Mouse (Mus musculus): ENCODE measurements around the gene Fam78a.
A peak's percentile ranks its signal among the peaks of the same experiment; 100 is the strongest.

Fam78a gene

DNA sequence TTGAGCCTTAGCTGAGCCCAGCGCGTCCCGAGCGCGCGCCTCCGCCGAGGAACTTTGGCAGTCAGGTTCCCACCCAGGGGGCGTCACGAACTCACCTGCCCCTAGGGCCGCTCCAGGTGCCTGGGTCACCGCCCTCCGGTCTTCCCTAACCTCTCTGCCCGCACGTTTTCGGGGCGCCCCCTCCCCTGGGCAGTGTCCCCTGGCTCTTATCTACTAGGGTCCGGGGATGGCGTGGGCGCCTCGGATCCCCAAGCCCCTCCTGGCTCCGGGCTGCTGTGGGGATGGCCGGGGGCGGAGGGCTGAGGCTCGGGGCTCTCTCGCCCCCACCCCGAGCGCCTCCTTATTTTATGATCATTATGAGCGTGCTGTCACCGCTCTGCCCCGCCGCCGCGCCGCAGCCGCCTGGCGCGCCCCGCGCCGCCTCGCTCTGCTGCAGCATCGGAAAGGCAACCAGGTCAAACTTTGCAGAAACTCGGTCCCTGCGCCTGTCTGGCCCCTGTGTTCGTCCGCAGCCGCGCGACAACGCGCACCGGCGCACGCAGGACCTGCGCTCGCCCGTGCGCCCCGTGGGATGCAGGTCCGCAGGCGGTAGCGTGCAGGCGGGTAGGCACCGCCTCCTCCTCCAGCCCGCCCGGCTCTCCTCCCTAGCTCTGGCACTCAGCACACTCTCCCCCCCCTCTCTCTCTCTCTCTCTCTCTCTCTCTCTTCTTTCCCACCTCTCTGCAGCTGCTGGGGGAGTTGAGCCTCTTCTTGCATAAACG, at the start of gene Fam78a:
Fam78a (minus strand) TSS at position 747 of the 761 bp plus-strand sequence.
- DNase-seq: peak in 1 of 2 experiments; percentile 50

DNA sequence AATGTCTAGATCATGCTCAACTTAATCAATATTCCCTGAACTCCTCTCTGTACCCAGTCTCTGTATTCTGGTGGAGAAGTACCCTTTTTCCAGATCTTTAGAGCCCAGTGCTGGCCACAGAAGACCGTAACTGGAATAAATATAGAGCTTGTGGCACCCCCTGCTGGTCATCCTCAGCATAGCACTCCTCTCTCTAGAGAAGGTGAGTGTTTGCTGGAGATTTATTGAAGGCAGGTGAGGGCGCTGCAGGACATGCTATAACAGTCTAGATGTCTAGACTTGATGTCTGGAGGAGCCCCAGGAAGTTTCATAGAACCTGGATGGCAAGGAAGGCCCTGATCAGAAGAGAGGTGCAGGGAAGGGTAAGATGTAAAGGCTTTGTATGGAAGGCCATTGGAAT, 49.4 kb upstream of the Fam78a start:
- DNase-seq: peak; percentile 76 to 88

DNA sequence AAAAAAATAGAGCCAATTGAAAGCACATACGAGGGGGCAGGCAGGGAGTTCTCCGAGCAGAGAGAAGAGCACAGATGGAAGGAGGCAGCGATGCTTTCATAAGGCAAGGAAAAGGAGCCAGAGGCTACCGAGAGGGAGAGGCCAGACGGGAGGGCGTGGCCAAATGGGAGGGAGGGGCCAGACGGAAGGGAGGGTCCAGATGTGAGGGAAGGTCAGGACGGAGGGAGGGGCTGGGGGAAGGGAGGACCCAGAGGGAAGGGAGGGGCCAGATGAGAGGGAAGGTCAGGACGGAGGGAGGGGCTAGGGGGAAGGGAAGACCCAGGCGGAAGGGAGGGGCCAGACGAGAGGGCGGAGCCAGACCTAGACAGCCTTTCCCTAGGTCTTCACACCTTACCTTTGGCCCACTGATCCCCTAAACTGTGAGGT, 47.9 kb upstream of the Fam78a start:
- peak; percentile 73 to 78 for DNase-seq

DNA sequence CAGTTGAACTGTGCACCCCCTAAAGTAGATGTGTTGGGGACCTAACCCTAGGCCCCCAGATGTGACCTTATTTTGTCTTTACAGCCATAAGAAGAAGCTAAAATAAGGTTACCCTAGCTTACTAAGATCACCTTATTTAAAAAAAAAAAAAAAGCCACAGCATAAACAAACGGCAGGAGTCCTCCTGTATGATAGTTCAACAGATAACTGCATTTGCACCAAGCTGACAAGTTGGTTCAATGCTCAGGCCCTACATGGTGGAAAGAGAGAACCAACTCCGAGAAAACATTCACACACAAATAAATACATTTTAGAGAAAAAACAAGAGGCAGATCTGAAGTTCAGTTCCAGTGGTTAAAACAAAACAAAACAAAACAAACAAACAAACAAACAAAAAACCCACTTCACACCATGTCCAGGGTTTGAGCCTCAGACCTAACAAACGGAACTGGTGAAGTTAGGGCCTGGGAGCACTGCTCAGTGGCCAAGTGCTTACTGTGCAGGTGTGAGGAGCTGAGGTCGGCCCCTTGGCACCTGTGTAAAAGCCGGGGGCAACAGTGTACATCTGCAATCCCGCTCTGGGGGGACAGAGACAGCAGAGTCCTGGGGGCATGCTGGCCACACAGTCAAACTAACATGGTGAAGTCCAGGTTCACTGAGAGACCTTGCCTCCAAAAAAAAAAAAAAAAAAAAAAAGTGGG, 47.4 kb upstream of the Fam78a start:
- DNase-seq: no peak

DNA sequence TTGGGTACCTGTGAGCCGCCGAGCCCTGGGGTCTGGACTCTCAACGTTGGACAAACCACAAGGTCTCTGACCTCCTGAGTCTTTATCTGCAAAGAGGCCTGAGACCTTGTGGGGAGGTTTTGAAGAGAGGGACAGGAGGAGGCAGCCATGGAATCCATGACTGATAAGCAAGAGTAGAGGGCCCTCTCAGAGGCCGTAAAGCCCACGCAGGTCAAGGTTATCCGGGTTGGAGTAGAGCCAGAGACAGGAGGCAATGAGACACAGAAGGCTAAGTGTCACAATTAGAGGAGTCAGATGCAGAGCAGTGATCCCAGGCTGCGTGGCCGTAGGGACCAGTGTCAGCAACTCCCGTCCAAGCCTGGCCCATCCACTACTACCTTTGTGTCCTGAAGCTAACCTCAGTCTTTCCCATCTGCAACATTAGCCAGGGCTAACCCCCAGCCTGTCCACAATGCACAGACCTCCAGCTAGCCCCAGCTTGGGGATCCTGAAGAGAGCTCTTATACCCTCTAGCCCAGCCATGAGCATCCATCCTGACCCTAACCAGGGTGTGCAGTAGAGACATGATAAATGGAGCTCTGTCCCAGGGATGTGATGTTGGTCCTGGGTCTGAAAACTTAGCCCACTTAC, 46.7 kb upstream of the Fam78a start:
- no peak for DNase-seq

DNA sequence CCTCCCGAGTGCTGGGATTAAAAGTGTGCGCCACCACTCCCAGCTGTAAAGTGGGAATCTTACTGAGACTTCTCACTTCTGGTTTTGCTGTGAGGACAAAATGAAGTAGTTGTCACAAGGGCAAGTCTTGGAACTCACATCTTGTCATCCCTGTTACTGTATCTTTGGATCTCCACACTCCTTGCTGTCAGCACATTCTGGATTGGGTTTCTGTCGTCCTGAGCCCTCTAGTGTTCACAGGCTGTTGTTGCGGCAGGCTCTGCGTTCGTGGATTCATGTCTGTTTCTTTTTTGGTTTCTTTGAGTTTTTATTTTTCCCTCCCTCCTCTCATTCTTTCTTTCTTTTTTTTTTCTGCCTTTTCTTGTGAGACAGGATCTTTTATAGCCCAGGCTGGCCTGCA, 45.8 kb upstream of the Fam78a start:
- DNase-seq: peak; percentile 46 to 69

DNA sequence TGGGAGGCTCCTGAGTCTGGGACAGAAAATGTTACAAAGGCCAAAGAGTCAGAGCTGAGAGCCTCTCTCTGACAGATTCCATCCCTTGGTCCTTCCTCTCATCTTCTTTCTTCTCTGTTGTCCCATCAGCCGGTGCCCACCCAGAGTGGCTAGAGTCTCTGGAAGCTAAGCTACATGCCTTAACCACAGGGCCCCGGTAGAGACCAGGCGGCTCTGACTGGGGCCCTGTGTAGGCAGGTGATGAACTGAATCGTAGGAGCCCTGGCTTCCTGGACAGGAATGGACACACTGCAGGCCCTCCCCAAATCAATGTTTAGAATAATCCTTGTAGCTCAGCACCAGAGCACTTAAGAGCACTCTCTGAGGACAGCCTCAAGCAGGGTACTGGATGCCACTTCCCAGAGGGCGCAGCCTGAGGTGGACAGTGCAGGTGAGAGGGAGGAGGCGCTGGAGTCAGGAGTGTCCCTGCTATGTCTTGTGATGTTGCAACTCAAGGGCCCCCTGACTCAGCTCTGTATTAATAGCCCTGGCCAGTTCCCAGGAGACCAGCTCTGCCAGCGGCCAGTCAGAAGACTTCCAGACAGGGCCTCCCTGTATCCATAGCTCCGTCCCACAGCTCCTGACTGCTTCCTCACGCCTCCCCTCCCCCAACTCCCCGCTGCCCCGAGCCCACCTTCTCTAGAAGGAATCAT, 44.9 kb upstream of the Fam78a start:
- DNase-seq: no peak

DNA sequence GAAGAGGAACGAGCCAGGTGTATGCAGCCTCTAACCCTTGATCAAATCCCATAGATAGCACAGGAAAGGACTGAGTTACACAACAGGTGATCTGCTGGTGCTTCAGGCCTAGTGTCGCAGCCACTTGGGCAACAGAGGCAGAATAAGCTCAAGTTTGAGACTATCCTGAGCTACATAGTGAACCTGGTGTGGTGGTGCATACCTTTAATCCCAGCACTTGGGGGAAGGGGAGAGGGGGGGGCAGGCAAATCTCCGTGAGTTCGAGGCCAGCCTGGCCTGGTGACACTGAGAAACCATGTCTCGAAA, 43.8 kb upstream of the Fam78a start:
- DNase-seq: no peak

DNA sequence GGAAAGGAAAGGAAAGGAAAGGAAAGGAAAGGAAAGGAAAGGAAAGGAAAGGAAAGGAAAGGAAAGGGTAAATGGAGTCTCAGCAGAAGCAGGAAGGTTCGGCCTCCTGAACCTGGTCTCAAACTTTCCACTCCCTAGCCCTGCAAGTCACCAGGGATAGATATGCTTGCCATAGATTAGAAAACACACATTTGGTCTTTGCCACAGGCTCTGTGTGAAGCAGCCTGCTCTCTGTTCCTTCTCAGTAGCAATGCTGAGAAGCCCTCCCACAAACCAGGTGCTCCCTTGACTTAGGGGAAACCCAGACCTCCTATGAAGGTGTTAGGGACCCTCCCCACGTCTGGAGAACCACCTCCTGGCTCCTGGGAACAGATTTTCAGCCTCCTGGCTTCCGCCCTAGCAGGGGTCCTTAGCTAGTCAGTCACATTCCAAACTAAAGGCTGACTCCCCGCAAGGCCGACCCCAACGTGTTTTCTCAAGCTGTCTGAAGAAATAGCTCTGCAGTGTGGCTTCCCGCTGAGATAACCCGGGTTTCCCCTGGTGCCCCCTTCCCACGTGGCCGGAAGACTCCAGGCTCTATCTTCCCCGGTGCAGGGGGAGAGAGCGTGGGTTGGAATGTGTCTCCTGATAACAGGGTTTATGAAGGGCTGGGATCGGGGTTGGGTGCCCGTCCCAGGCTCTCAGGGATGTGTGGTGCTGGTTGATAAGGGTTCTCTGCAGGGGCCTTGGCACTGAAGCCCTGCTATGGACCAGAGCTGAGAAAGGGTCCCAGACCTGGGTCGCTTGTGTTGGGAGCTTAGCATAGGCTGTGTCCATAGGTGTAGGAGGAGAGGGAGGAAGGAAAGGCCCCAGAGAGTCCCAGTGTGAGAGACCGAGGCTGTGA, 43.2 kb upstream of the Fam78a start:
- DNase-seq: no peak

DNA sequence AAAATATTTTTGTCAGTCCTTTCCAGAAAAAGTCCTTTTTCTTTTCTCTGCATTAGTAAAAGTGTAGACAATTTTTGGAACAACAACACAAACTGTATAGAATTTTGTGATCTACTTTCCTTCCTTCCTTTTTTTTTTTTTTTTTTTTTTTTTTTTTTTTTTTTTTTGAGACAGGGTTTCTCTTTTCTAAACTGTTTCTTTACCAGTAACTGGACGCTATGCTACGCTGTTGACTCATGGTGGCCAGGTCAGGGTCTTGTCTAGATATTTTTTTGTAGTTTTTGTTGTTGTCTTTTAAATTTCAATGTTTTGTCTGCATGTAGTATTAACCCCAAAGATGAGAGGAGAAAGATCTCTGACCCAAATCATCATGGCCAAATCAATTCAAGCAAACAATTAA, 37.1 kb upstream of the Fam78a start:
- no peak for DNase-seq

DNA sequence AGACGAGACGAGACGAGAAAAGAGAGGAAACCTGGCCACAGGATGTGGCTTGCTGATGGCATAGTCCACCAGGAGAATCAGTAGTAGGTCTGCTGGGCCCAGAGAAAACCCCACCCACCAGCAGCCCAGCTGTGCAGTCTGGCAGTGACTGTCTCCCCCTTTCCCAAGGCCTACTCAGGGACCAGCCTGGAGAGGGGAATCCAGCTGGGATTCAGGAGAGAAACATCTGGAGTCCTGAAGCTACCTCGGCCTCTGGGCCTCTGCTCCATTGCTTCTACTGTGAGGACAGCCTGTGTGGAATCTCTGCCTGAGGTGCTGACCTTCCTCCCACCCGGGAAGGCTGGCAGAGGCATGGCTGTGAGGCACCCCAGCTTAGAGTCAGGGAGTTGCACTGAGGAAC, 36.5 kb upstream of the Fam78a start:
- no peak for DNase-seq

DNA sequence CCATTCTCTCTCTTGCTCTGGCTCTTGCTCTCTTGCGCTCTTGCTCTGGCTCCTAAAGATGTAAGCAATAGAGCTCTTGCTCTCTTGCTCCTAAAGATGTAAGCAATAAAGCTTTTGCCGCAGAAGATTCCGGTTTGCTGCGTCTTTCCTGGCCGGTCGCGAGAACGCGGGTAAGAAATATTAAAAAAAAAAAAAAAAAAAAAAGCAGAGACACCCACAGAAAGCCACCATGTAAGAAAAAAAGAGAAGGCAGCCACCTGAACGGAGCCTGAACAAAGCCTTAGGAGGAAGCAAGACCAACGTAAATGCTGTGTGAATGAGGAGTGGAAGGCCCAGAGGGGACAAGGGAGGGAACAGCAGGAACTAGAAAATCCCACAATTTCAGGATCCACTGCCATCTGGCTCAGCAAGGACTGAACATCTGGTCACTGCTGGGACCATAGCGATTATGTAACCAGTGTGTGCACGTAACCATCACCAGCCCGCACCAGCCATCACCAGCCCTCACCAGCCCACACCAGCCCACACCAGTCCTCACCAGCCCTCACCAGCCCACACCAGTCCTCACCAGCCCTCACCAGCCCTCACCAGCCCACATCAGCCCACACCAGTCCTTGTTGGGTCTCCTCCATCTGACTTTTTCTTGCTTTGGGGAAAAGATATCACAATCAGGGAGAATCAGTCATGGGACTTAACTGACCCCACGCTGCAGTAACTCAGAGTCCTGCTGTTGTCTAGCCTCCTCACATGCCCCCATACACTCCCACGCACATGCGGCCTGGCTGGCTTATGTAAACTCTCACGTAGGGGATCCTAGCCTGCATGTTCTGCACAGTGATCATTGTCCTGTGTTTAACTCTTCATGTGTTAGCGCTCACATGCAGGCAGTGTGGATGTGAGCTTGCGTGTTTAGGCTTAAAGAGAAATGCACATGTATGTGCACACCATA, 35.4 kb upstream of the Fam78a start:
- DNase-seq: no peak

DNA sequence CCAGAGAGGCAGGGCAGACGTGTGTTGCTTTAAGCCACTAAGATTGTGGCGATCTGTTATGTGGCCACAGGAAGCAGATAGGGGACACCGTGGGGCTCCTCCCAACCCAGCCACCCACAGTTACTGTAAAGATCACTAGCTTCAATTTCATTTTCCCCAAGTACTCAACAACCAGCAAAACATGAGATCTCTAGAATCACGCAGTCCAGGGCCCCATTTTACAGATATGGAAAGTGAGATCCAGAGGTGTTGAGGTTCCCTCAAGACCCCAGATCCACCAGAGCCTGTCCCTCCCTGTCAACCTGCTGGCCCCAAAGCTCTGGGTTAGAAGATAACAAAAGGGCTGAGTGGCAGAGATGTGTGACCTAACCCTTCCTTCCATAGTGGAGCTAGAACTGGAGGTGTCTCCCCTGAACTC, 31.2 kb upstream of the Fam78a start:
- DNase-seq: no peak

DNA sequence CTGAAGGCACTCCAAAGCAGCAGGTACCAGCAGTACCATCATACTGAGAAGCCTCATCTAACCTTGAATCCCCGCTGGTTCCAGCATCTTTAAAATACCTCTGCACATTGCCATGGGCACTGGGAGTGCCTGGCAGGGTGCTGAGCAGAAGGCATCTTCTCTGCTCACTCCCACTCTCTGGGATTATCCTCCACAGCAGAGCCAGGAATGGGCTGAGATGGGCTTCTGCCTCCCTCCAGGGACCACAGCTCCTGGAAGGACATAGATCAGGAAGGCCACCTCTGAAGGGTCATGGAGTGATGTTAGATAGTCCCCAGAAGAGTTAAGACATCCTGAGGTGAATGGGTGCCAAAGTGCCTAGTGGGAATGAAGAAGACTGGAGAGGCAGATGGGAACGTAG, 27.9 kb upstream of the Fam78a start:
- DNase-seq: no peak

DNA sequence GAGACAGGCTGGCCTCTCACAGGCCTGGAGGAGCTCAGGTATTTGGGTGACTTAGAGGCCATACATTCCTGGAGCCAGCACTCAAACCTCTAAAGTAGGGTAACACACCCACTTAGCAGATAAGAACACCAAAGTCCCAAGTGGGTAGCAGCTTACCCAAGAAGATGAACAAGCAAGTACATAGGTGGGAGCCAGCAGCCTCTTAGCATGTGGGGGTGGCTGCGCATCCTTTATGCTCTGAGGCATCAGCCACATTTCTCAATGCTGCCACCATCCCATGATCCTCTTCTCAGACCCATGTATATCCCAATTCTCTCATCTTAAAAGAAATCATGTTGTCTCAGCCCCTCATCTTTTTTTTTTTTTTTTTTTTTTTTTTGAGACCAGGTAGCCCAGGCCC, 26.6 kb upstream of the Fam78a start:
- DNase-seq: no peak

DNA sequence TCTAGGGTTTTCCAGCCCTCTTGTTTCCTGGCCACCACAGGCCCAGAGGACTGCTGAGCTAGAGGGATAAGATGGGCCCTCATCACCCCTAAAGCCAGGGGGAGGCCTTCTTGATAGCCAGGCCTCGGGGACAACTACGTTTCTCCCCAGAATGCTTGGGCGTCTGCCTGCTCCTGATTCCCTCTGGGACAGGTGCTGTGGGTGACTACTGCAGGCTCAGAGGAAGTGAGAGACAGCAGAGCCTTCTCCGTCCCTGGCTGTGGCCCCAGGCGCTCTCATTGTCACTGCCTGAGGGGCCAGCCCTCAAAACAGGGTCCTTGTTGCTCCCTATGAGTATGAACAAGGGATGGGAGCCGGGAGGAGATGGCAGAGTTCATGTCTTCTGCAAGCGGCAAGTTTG, 21.3 kb upstream of the Fam78a start:
- no peak for DNase-seq

DNA sequence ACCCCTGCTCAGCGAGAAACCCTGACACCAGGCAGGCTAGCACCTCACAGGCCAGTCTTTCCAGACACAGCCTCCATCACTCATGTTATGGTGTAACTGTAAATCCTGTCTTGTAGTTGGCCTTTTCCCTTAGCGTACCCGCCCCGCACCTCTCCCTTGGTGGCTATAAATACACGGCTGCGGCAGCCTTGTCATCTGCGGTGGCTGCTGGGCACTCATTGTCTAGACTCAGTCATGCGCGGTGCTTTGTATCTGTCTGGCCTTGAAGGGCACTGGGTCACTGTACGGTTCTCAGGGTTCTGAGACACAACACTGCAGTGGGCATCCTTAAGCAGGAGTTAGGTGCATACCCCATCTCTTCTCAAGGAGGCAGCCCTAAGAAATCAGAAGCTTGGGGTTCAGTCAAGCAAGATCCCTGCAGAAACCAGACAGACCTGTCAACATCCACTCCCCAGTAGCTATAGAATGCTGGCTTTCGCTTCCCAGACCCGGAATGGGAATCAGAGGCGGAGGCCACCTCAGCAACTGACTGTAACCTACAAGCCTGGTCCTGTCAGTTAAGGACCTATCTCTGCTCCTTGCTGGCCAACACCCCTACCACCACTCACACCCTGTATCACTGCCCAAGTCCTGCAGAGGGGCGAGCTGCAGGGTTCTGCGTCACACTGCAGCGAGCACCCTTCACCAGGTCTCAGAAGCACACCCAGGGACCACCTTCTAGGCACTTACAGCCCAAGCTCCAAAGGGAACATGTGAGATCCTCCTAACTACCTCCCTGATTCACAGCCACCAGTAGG, 20.7 kb upstream of the Fam78a start:
- DNase-seq: no peak

DNA sequence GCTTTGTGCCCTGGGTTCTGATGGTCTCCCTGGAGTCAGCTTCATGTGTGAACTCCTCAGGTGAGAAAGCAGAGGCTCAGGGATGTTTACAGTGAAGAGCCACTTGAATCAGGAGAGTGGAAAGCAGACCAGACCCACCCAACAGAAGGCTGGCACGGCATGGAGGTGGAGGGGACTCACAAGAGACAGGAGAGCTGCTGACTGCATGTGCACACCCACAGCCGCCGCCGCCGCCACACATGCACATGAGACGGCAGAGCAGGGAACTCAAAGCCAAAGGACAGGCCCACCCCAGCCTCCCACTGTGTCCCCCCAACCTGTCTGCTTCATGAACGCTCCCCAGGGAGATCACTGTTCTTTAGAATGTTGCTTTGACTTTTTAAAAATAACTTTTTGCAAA, 19.5 kb upstream of the Fam78a start:
- DNase-seq: no peak

DNA sequence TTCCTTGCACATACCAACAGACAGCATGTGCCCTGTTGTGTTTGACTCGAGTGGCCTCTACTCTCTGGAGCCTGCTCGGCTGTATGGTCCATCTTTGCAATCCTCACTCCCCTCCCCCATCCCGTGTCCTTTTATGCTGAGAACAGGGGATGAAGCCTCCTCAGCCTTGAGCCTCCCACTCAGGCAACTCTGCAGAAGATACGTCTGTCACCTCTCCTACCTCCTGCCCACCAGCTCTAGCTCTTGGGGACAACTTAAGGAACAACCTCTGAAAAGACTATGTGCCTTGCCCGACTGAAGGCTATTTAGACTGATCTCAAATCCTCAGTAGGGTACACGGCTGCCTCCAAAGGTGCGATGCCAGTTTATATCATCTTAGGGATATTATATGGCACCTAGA, 18.9 kb upstream of the Fam78a start:
- DNase-seq: no peak

DNA sequence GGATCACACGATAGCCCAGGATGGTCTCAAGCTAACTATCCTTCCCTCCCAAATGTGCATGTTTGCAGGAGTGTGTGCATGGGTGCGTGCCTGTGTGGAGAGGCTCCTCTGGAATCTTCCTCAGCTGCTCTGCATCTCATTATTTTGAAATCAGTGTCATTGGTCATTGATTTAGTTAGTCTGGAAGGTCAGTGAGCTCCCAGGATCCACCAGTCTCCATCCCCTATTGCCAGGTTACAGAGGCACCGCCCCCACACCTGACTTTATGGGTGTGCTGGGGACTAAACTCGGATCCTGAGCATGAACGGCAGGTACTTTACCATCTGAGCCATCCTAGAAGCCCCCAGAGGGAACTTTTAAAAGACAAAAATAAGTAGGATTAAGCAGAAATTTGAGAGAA, 18.3 kb upstream of the Fam78a start:
- no peak for DNase-seq

DNA sequence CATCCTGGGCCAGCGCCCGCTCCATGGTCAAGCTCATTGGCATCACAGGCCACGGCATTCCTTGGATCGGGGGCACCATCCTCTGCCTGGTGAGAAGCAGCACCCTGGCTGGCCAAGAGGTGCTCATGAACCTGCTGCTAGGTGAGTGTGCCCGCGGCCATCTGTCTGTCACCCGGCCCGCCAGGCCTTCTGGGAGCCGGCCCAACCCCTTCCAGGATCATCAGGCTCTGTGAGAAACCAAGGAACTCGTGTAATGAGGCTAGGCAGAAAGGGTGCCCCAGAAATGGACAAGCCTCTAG, 11.4 kb upstream of the Fam78a start:
- DNase-seq: no peak

All from lung, postnatal 4 days (tissue).